Mouse (Mus musculus) ES-Bruce4 (cell line): Measurements from ENCODE around the gene Mab21l3.

Experiments
- CTCF ChIP-seq: IDR thresholded peaks from one replicate; pipeline ENCODE4 v1.8.1; 2011; ENCODE audit warnings: low read depth, low read length
- EP300 ChIP-seq: IDR thresholded peaks from 2 replicates; pipeline ENCODE4 v1.6.1; 2011; ENCODE audit warnings: low read depth, low read length; ENCODE audit not compliant: insufficient read depth
- POLR2A ChIP-seq: IDR thresholded peaks from one replicate; pipeline ENCODE4 v1.8.1; 2011; ENCODE audit warnings: low read length; ENCODE audit not compliant: insufficient read depth

DNA sequence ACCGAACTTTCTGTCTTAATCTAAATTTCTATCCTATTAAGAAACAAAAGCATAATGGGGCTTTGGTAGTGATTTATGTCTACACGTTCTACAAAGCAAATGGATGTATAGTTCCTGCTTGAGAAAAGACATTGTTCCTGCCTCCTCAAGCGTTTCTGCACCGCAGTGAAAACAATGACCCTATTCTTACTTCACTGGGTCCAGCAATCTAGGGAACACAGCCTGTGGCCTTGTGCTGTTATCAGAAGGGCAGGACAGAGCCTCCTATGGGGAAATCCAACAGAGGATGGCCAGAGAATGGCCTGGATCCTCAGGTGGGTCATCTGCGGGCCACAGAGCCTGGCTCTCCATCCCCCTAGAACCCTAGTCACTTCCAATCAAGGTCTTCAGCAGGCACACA is 29.4 kb upstream of the Mab21l3 start:
- TF ChIP-seq CTCF (no peak), POLR2A (no peak), EP300 (no peak)
